Mouse (Mus musculus) kidney, postnatal 0 days (tissue): ENCODE results near the gene Msh5. TPM values are rescaled to one million over a fixed set of nuclear protein-coding genes. Genes with fewer than 3 reads are reported as not detected.

Experiments
- ATAC-seq: fragments of 200-750 bp; cut with Nextera tagmentation; replicated peaks from 2 replicates; pipeline ENCODE4 v1.8.0; 2017; ENCODE audit warnings: low read depth, moderate number of reproducible peaks, moderate TSS enrichment, moderate library complexity; ENCODE audit not compliant: low FRiP score
- DNase-seq: peaks from one replicate; pipeline ENCODE4 v3.0.0-alpha.2; 2016; ENCODE audit warnings: low spot score
- H3K27ac ChIP-seq: fragments of 300-500 bp; sonication (generic); 2 replicates; pipeline ENCODE4 v1.5.1; 2014; ENCODE audit warnings: mild to moderate bottlenecking
- H3K27me3 ChIP-seq: fragments of 300-500 bp; sonication (generic); 2 replicates; pipeline ENCODE4 v1.6.1; 2014; ENCODE audit warnings: low read length, mixed read lengths; ENCODE audit not compliant: insufficient read depth
- H3K36me3 ChIP-seq: fragments of 300-500 bp; sonication (generic); 2 replicates; pipeline ENCODE4 v1.6.1; 2014; ENCODE audit warnings: low read length, mixed read lengths; ENCODE audit not compliant: insufficient read depth
- H3K4me1 ChIP-seq: fragments of 300-500 bp; sonication (generic); replicated peaks from 2 replicates; pipeline ENCODE4 v1.6.1; 2014; ENCODE audit warnings: antibody characterized with exemption, low read length, mixed read lengths; ENCODE audit not compliant: insufficient read depth
- H3K4me2 ChIP-seq: fragments of 300-500 bp; sonication (generic); 2 replicates; pipeline ENCODE4 v1.6.1; 2014; ENCODE audit warnings: mild to moderate bottlenecking, low read length, moderate library complexity, mixed read lengths
- H3K4me3 ChIP-seq: fragments of 300-500 bp; sonication (generic); replicated peaks from 2 replicates; pipeline ENCODE4 v1.5.1; 2014; ENCODE audit warnings: low read depth, low read length
- H3K9ac ChIP-seq: fragments of 300-500 bp; sonication (generic); 2 replicates; pipeline ENCODE4 v1.6.1; 2014; ENCODE audit warnings: low read depth, low read length
- H3K9me3 ChIP-seq: fragments of 300-500 bp; sonication (generic); replicated peaks from 2 replicates; pipeline ENCODE4 v1.6.1; 2016; ENCODE audit warnings: low read length, inconsistent platforms, mixed read lengths
- CTCF ChIP-seq: IDR thresholded peaks from 2 replicates; pipeline ENCODE4 v1.5.1; 2016; ENCODE audit warnings: antibody characterized with exemption, low read depth, mild to moderate bottlenecking, moderate library complexity
- WGBS: fragments of 180-500 bp; shearing (Covaris S2); extraction: QIAGEN DNeasy Blood & Tissue Kit; methylation state at CpG from one replicate; pipeline ENCODE4 v1.1.7; 2014; 5-methylcytosine and 5-hydroxymethylcytosine counted together
- polyA plus RNA-seq: library from polyadenylated mRNA; unstranded; fragments of >200 nt; fragmentation: Nextera tagmentation; extraction: Ambion mirVana; gene quantifications from 2 replicates; pipeline ENCODE4 v1.2.1, GENCODE M21; 2015

Msh5 gene
- polyA plus RNA-seq, 1 experiment from 2014 or later: 2.7 TPM

- TF ChIP-seq CTCF: no peak
- no peak for ATAC-seq
- Histone ChIP-seq H3K27me3 (no peaks in the 10 kb centered on the region), H3K4me1 (no peaks in the 10 kb centered on the region), H3K9me3 (no peaks in the 10 kb centered on the region), H3K36me3 (no peaks in the 10 kb centered on the region), H3K4me3 (no peak overlapping the region), H3K9ac (no peak overlapping the region), H3K4me2 (no peak overlapping the region), H3K27ac (no peak overlapping the region)
- WGBS: 59% methylated on average over 6 of the region's 6 CpGs
- no peak for DNase-seq
Observed at GRCm38 (mm10) chr17:35070556-35071229, 24.1 kb upstream of the Msh5 start.

GRCm38 (mm10) chr17:35068213-35068914 is 21.8 kb upstream of the Msh5 start:
- Histone ChIP-seq H3K4me2 (no peak overlapping the region), H3K27ac (no peak overlapping the region), H3K4me1 (peaks cover 10% of the 10 kb centered on the region; the same call in 1 of the 2 replicates), H3K9me3 (no peaks in the 10 kb centered on the region), H3K4me3 (no peak overlapping the region), H3K27me3 (no peaks in the 10 kb centered on the region), H3K36me3 (no peaks in the 10 kb centered on the region), H3K9ac (no peak overlapping the region)
- 76% methylated on average over 17 of the region's 17 CpGs for WGBS
- no peak for DNase-seq
- no peak for TF ChIP-seq CTCF
- ATAC-seq: no peak

GRCm38 (mm10) chr17:35066084-35066483 is 19.5 kb upstream of the Msh5 start, which contains the start of gene Mpig6b:
TSS of gene Mpig6b (minus strand) at chr17:35066184.
- H3K27ac ChIP-seq: peak within 1 kb of the TSS; percentile 79; the same call in 1 of the 2 replicates
- H3K4me1 ChIP-seq: peaks cover 10% of the 10 kb centered on the region; the same call in 1 of the 2 replicates
- H3K27me3 ChIP-seq: no peaks in the 10 kb centered on the region
- peaks cover 6% of the 10 kb centered on the region; the same call in 1 of the 2 replicates for H3K36me3 ChIP-seq
- H3K4me2 ChIP-seq: peak within 1 kb of the TSS; percentile 64
- no peak for TF ChIP-seq CTCF
- ATAC-seq (no peak), DNase-seq (no peak)
- H3K9me3 ChIP-seq: no peaks in the 10 kb centered on the region
- WGBS: 58% methylated on average over 10 of the region's 10 CpGs
- H3K9ac ChIP-seq: peak within 1 kb of the TSS; percentile 53
- H3K4me3 ChIP-seq: peak within 1 kb of the TSS; percentile 36

- peaks cover 6% of the 10 kb centered on the region; the same call in 1 of the 2 replicates for H3K36me3 ChIP-seq
- no peaks in the 10 kb centered on the region for H3K9me3 ChIP-seq
- WGBS: 1% methylated on average over 48 of the region's 48 CpGs
- ATAC-seq: peak; percentile 54
- H3K4me3 ChIP-seq: peak within 1 kb of the TSS; percentile 36
- TF ChIP-seq CTCF: 0 out of 2 replicates have a peak, but pooled peaks have one; percentile 24
- H3K27ac ChIP-seq: peak within 1 kb of the TSS; percentile 79
- no peaks in the 10 kb centered on the region for H3K27me3 ChIP-seq
- H3K9ac ChIP-seq: peak within 1 kb of the TSS; percentile 53
- H3K4me2 ChIP-seq: peak within 1 kb of the TSS; percentile 64
- H3K4me1 ChIP-seq: peaks cover 16% of the 10 kb centered on the region
- DNase-seq: peak; percentile 89
Observed at GRCm38 (mm10) chr17:35064951-35065947, 18.7 kb upstream of the Msh5 start, which contains the start of gene Ly6g6c. TSS of gene Ly6g6c (plus strand) at chr17:35065388.

- H3K4me3 ChIP-seq: peak overlapping the region; percentile 36
- ATAC-seq (no peak; the same call in 1 of the 2 replicates), DNase-seq (peak; percentile 29)
- H3K4me2 ChIP-seq: peak overlapping the region; percentile 64
- no peaks in the 10 kb centered on the region for H3K27me3 ChIP-seq
- H3K9ac ChIP-seq: peak overlapping the region; percentile 53; the same call in 1 of the 2 replicates
- H3K4me1 ChIP-seq: peaks cover 18% of the 10 kb centered on the region
- TF ChIP-seq CTCF: no peak
- H3K27ac ChIP-seq: peak overlapping the region; percentile 79
- 30% methylated on average over 10 of the region's 10 CpGs for WGBS
- peaks cover 6% of the 10 kb centered on the region; the same call in 1 of the 2 replicates for H3K36me3 ChIP-seq
- no peaks in the 10 kb centered on the region for H3K9me3 ChIP-seq
Observed at GRCm38 (mm10) chr17:35064378-35064877, 17.9 kb upstream of the Msh5 start.
